Mouse (Mus musculus) left cerebral cortex, adult 2 months (tissue): Measurements from ENCODE around the gene Slc7a10. TPM values are rescaled to one million over a fixed set of nuclear protein-coding genes. Genes with fewer than 3 reads are reported as not detected.

Experiments used
- DNase-seq, 2 experiments: peaks; one replicate each; pipeline ENCODE4 v3.0.0; 2021 to 2022; ENCODE audit warnings: low spot score in 2 of 2, mixed read lengths in 1 of 2; ENCODE audit errors: extremely low spot score in 1 of 2
- H3K27ac ChIP-seq: fragments of 200-600 bp; 2 replicates; pipeline ENCODE4 v1.8.1; 2022
- H3K4me3 ChIP-seq: fragments of 200-600 bp; 2 replicates; pipeline ENCODE4 v1.8.1; 2022
- CTCF ChIP-seq: fragments of 200-600 bp; IDR thresholded peaks from 2 replicates; pipeline ENCODE4 v1.8.1; 2022; ENCODE audit warnings: antibody characterized with exemption, mild to moderate bottlenecking, moderate library complexity
- intact Hi-C: fragments of 180-260 bp; cut with DNase I; formaldehyde crosslinking; loops from one replicate; pipeline ENCODE4 v1.15.1; 2025
- long read RNA-seq, 2 experiments: library from polyadenylated mRNA; stranded (forward); transcript quantifications; one replicate each; pipeline ENCODE4 v2.0.0; 2021; ENCODE audit warnings: borderline mapping rate in 2 of 2
- total RNA-seq, 2 experiments: library from RNA; stranded (reverse); gene quantifications; 2 replicates each; pipeline ENCODE4 v1.2.3; 2021

Slc7a10 gene
- 10 to 100 TPM; 37.1 to 47.6 TPM for total RNA-seq
- long read RNA-seq, experiment 1, transcript Slc7a10-201 (11 exons, 1,953 nt): major isoform, 41 of 63 reads
- long read RNA-seq, experiment 1, partial matches to known transcripts: 6 of 63 reads
- long read RNA-seq, experiment 1, other reads (novel, unspliced or antisense): 16 of 63 reads
- long read RNA-seq, experiment 2, transcript Slc7a10-201 (11 exons, 1,953 nt): major isoform, 50 of 78 reads
- long read RNA-seq, experiment 2, partial matches to known transcripts: 5 of 78 reads
- long read RNA-seq, experiment 2, other reads (novel, unspliced or antisense): 23 of 78 reads

- DNase-seq: no peak
- TF ChIP-seq CTCF: no peak; the same call in 1 of the 2 replicates
- peak within 1 kb of the TSS; percentile 23 for H3K4me3 ChIP-seq
- intact Hi-C loops: no loop called here
- peak within 1 kb of the TSS; percentile 19; the same call in 1 of the 2 replicates for H3K27ac ChIP-seq
These were observed at the start of gene Slc7a10 for GRCm38 (mm10) chr7:35185889-35186569. Slc7a10 (plus strand) TSS chr7:35186385.

- DNase-seq: no peak
- Histone ChIP-seq H3K4me3 (no peak overlapping the region), H3K27ac (no peak overlapping the region)
- intact Hi-C loops: no loop called here
- no peak for TF ChIP-seq CTCF
These were observed 48.7 kb upstream of the Slc7a10 start for GRCm38 (mm10) chr7:35137524-35137923.

DNA sequence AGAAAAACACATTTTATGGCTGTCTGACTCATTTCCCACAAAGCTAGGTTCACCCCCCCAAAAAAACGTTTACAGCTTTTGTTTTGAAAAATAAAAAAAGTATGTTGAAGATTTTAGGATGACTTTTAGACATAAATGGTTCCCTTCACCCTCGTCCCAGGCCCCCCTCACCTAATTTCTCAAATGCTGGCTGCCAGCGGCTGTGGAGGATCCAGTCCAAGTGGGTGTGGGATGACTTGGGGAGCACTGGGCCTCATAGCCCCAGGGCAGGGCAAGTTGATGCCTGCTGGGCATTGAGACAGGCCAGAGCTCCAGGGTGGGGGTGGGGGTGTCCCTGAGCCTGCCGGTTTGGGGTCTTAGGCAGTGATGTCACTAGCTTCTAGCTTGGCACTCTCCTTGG, 47.7 kb upstream of the Slc7a10 start:
- DNase-seq: no peak
- intact Hi-C loops: no loop called here
- TF ChIP-seq CTCF: no peak
- no peak overlapping the region for H3K4me3 ChIP-seq
- H3K27ac ChIP-seq: no peak overlapping the region

DNA sequence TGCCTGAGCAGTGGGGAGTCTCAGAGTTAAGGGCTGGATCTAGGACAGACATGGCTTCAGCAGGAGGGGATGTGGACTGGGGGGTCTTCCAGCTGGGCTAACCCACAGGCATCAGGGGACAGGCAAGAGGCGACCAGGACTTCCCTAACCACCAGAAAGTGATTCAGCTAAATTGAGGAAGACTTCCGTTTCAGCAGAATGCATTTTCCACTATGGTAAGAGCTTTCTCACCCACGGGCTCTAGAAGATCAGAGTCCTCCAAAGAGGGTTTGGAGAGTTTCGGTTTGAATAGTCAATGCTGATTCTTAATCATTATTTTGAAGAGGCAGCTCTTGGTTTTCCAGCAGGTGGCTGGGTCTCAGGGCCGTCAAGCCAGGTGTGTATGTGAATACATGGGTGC, 46.3 kb upstream of the Slc7a10 start:
- intact Hi-C loops: no loop called here
- TF ChIP-seq CTCF: no peak
- no peak overlapping the region for H3K4me3 ChIP-seq
- no peak overlapping the region for H3K27ac ChIP-seq
- DNase-seq: no peak

GRCm38 (mm10) chr7:35141519-35141918, 44.7 kb upstream of the Slc7a10 start:
- intact Hi-C loops: no loop called here
- DNase-seq: no peak
- Histone ChIP-seq H3K4me3 (no peak overlapping the region), H3K27ac (no peak overlapping the region)
- no peak for TF ChIP-seq CTCF

GRCm38 (mm10) chr7:35142522-35142921, 43.7 kb upstream of the Slc7a10 start:
- no peak for DNase-seq
- H3K4me3 ChIP-seq: no peak overlapping the region
- H3K27ac ChIP-seq: no peak overlapping the region
- intact Hi-C loops: no loop called here
- TF ChIP-seq CTCF: no peak

- Histone ChIP-seq H3K4me3 (no peak overlapping the region), H3K27ac (no peak overlapping the region)
- no peak for TF ChIP-seq CTCF
- intact Hi-C loops: no loop called here
- no peak for DNase-seq
These were observed 42.1 kb upstream of the Slc7a10 start for GRCm38 (mm10) chr7:35143864-35144618.

- no peak overlapping the region for H3K27ac ChIP-seq
- H3K4me3 ChIP-seq: no peak overlapping the region
- TF ChIP-seq CTCF: no peak
- intact Hi-C loops: no loop called here
- no peak for DNase-seq
These were observed 41.1 kb upstream of the Slc7a10 start for GRCm38 (mm10) chr7:35145068-35145467.

- intact Hi-C loops: no loop called here
- Histone ChIP-seq H3K4me3 (no peak overlapping the region), H3K27ac (no peak overlapping the region)
- TF ChIP-seq CTCF: no peak
- no peak for DNase-seq
These were observed 39.9 kb upstream of the Slc7a10 start for GRCm38 (mm10) chr7:35146269-35146668.

DNA sequence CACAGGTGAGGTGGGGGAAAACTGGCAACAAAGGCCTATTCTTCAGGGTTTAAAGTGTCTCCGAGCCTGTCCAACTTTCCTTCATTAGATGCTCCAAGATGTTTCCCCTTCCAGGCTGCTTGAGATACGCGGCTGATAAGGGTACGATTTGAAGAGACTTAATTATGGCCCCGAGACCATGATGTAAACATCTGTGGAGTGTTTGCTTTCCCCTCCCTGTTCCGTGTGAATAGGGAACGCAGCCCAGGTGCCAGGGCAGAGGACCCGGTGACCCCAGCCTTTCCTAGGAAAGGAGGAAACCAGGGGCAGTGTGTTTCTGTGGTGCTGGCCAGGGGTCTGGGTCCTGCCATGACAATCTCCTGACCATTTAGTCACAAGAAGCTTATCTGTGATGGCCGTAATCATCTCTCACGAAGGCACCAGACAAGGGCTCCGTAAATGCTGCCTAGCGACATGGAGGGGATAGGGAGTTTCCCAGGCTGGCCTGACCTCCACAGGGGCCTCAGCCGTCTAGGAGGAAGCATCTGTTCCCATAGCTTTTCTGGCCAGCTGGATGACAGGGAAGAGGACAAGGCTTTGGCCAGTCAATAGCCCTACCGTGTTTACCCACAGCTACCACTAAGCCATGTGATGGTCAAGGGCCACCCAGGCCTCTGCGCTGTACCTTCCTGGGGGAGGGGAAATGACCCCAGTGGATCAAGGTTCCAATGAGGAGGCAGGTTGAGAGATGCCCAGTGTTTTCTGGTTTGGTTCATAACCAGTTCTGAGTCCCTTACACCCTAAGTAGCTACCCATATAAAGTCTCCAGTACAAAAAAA, 36.4 kb upstream of the Slc7a10 start:
- intact Hi-C loops: no loop called here
- DNase-seq: no peak
- Histone ChIP-seq H3K27ac (no peak overlapping the region), H3K4me3 (no peak overlapping the region)
- TF ChIP-seq CTCF: no peak

- no peak overlapping the region for H3K27ac ChIP-seq
- TF ChIP-seq CTCF: no peak
- intact Hi-C loops: no loop called here
- DNase-seq: no peak
- H3K4me3 ChIP-seq: no peak overlapping the region
These were observed 35.3 kb upstream of the Slc7a10 start for GRCm38 (mm10) chr7:35150860-35151259.
